In genomic region chr7:109114950-109115349, GRCm38 (mm10) we compare ENCODE assay signal across 9 mouse cellular contexts. TPM values are rescaled to one million over a fixed set of nuclear protein-coding genes. Genes with fewer than 3 reads are reported as not detected.
DNase-seq lines count a peak whose midpoint lies in the region; ATAC-seq lines count a peak whose summit lies in the region.
"Had no signal": no experiment of that assay in that cellular context is flagged by ENCODE, and none has a peak within 500 bp of the region (broad histone marks: within the 10 kb centered on the region; RNA-seq: fewer than 3 reads in every experiment).

No protein-coding gene starts in this region.

- H3K9me3 ChIP-seq in hindbrain, embryonic 13.5 days = no peaks in the 10 kb centered on the region
- H3K9me3 ChIP-seq in midbrain, embryonic 13.5 days = no peaks in the 10 kb centered on the region

- peaks cover 29% of the 10 kb centered on the region for H3K4me1 ChIP-seq in hindbrain, embryonic 13.5 days (replicated peaks)
- peaks cover 30% of the 10 kb centered on the region for H3K4me1 ChIP-seq in midbrain, embryonic 13.5 days (replicated peaks)

- H3K27me3 ChIP-seq in hindbrain, embryonic 13.5 days = no peaks in the 10 kb centered on the region
- no peaks in the 10 kb centered on the region for H3K27me3 ChIP-seq in midbrain, embryonic 13.5 days

- ATAC-seq in hindbrain, embryonic 13.5 days (ENCODE audit: low FRiP score) = peak; percentile 78
- peak; percentile 89 for ATAC-seq in midbrain, embryonic 13.5 days
- ATAC-seq: Patski had no signal

- H3K9ac ChIP-seq in hindbrain, embryonic 13.5 days = no peak overlapping the region
- H3K9ac ChIP-seq in midbrain, embryonic 13.5 days (replicated peaks) = no peak overlapping the region

- WGBS in hindbrain, embryonic 13.5 days = 10% methylated on average over 10 of the region's 10 CpGs
- 17% methylated on average over 10 of the region's 10 CpGs for WGBS in midbrain, embryonic 13.5 days

- intact Hi-C loops in left cerebral cortex, postnatal 25 days (cut with DNase I) = no loop called here

- H3K27ac ChIP-seq in hindbrain, embryonic 13.5 days = peak overlapping the region; percentile 72
- peak overlapping the region; percentile 76 for H3K27ac ChIP-seq in midbrain, embryonic 13.5 days

- no peaks in the 10 kb centered on the region for H3K36me3 ChIP-seq in hindbrain, embryonic 13.5 days
- H3K36me3 ChIP-seq in midbrain, embryonic 13.5 days = no peaks in the 10 kb centered on the region

- 0 out of 2 replicates have a peak overlapping the region, but pooled peaks have one; percentile 5 for H3K4me2 ChIP-seq in hindbrain, embryonic 13.5 days
- peak overlapping the region; percentile 13; the same call in 1 of the 2 replicates for H3K4me2 ChIP-seq in midbrain, embryonic 13.5 days (replicated peaks)

- peak; percentile 32 for DNase-seq in MN1 (ENCODE audit: low spot score)
- DNase-seq in embryo, embryonic 10.5 days (ENCODE audit: low spot score) = peak; percentile 53
- DNase-seq in adrenal gland, adult 8-10 months = no peak
- DNase-seq in kidney, adult 9 months = no peak
- DNase-seq in left cerebral cortex, postnatal 25 days (ENCODE audit: low spot score in 2 of 2) = no peak
- DNase-seq in cerebellum, adult 9-11 months = no peak

- H3K4me3 ChIP-seq in hindbrain, embryonic 13.5 days = no peak overlapping the region
- H3K4me3 ChIP-seq in midbrain, embryonic 13.5 days (replicated peaks) = no peak overlapping the region

RNA-seq across cellular contexts. Expression of gene Ric3, which starts 31.8 kb away (rescaled TPM):
- 28.3 and 30.1 TPM in 2 replicates for polyA plus RNA-seq in hindbrain, embryonic 13.5 days (2015; fragmentation: Nextera tagmentation; extraction: Ambion mirVana)
- polyA plus RNA-seq in midbrain, embryonic 13.5 days (2015; fragmentation: Nextera tagmentation; extraction: Ambion mirVana) = 30.6 and 34.0 TPM in 2 replicates
- 10 to 100 TPM; 70.1 to 94.0 (median 82.6) TPM for total RNA-seq in adrenal gland, adult 8-10 months (2022)
- total RNA-seq in left cerebral cortex, postnatal 25 days (2021) = 10 to 100 TPM; 62.4 to 66.4 TPM

Comparison
In these comparisons a context has a peak if more than half of its experiments do, and no peak if none do; other contexts are left out.
1. DNase-seq: peak in MN1 (single experiment) and embryo, embryonic 10.5 days (single experiment); none in adrenal gland, adult 8-10 months (single experiment), kidney, adult 9 months (single experiment), left cerebral cortex, postnatal 25 days (0 of 2) and cerebellum, adult 9-11 months (single experiment).